In genomic region chr17:28926866-28927635, GRCm38 (mm10) we compare ENCODE assay signal across 9 mouse cellular contexts. TPM values are rescaled to one million over a fixed set of nuclear protein-coding genes. Genes with fewer than 3 reads are reported as not detected.
A peak's percentile ranks its signal among the peaks of the same experiment; 100 is the strongest.
DNase-seq lines count a peak whose midpoint lies in the region; ATAC-seq lines count a peak whose summit lies in the region.
"Had no signal": no experiment of that assay in that cellular context is flagged by ENCODE, and none has a peak within 500 bp of the region (broad histone marks: within the 10 kb centered on the region; RNA-seq: fewer than 3 reads in every experiment).

No protein-coding gene starts in this region.

- WGBS in midbrain, embryonic 11.5 days: 50% methylated on average over 15 of the region's 15 CpGs
- 48% methylated on average over 15 of the region's 15 CpGs for WGBS in midbrain, embryonic 16.5 days

- H3K27me3 ChIP-seq in midbrain, embryonic 11.5 days (ENCODE audit: control insufficient read depth, insufficient read depth, low read length): no peaks in the 10 kb centered on the region
- H3K27me3 ChIP-seq in midbrain, embryonic 16.5 days (ENCODE audit: control insufficient read depth, insufficient read depth, low read depth, low read length): no peaks in the 10 kb centered on the region
- H3K27me3 ChIP-seq: limb, embryonic 15.5 days had no signal

- no peaks in the 10 kb centered on the region for H3K9me3 ChIP-seq in midbrain, embryonic 11.5 days (ENCODE audit: control insufficient read depth, low read length)
- H3K9me3 ChIP-seq in midbrain, embryonic 16.5 days (replicated peaks; ENCODE audit: control insufficient read depth, low read length, poor library complexity, severe bottlenecking): no peaks in the 10 kb centered on the region
- H3K9me3 ChIP-seq: limb, embryonic 15.5 days had no signal

- H3K36me3 ChIP-seq in midbrain, embryonic 11.5 days (ENCODE audit: control insufficient read depth, insufficient read depth, low read length): no peaks in the 10 kb centered on the region
- H3K36me3 ChIP-seq in midbrain, embryonic 16.5 days (ENCODE audit: control insufficient read depth, insufficient read depth, low read length): no peaks in the 10 kb centered on the region
- H3K36me3 ChIP-seq: limb, embryonic 15.5 days had no signal

- no peak overlapping the region for H3K9ac ChIP-seq in midbrain, embryonic 11.5 days (ENCODE audit: low read length)
- H3K9ac ChIP-seq in midbrain, embryonic 16.5 days (ENCODE audit: low read depth, low read length): no peak overlapping the region
- H3K9ac ChIP-seq: limb, embryonic 15.5 days had no signal

- H3K4me2 ChIP-seq in midbrain, embryonic 11.5 days: no peak overlapping the region
- H3K4me2 ChIP-seq in midbrain, embryonic 16.5 days (ENCODE audit: low read length): no peak overlapping the region
- H3K4me2 ChIP-seq: limb, embryonic 15.5 days had no signal

- H3K4me1 ChIP-seq in midbrain, embryonic 11.5 days (ENCODE audit: control insufficient read depth, insufficient read depth, low read length): 0 out of 2 replicates have a peak, but pooled peaks cover 3% of the 10 kb centered on the region
- H3K4me1 ChIP-seq in midbrain, embryonic 16.5 days (ENCODE audit: control insufficient read depth, insufficient read depth, low read length): no peaks in the 10 kb centered on the region

- no peak overlapping the region for H3K4me3 ChIP-seq in midbrain, embryonic 11.5 days (ENCODE audit: low read depth, low read length)
- H3K4me3 ChIP-seq in midbrain, embryonic 16.5 days (ENCODE audit: low read depth, low read length): no peak overlapping the region
- H3K4me3 ChIP-seq: limb, embryonic 15.5 days had no signal

- H3K27ac ChIP-seq in midbrain, embryonic 11.5 days (ENCODE audit: low read depth, low read length): no peak overlapping the region
- H3K27ac ChIP-seq in midbrain, embryonic 16.5 days (ENCODE audit: low read length): no peak overlapping the region
- H3K27ac ChIP-seq: limb, embryonic 15.5 days had no signal

- ATAC-seq in midbrain, embryonic 11.5 days (ENCODE audit: low FRiP score): 0 out of 2 replicates have a peak, but pooled peaks have one; percentile 27
- no peak for ATAC-seq in midbrain, embryonic 16.5 days

- peak; percentile 65 to 78 for DNase-seq in cerebellum, postnatal 10 days
- DNase-seq in cerebellum, adult 11-12 months: no peak
- peak; percentile 91 for DNase-seq in midbrain, embryonic 11.5 days (ENCODE audit: low spot score, missing footprints)
- DNase-seq in c-Kit-positive CD71-positive TER-119-negative erythroid progenitor cells, embryonic 14.5 days (ENCODE audit: low read depth): peak; percentile 57
- DNase-seq in heart, postnatal 4 days: peak; percentile 68
- DNase-seq in lung, postnatal 10 days: peak; percentile 80
- DNase-seq in thymus, adult 18-20 months: peak; percentile 24 to 32

RNA-seq across cellular contexts. Expression of gene 4930539E08Rik, which starts 11.9 kb away (rescaled TPM):
- polyA plus RNA-seq in midbrain, embryonic 11.5 days (2014; fragmentation: Nextera tagmentation; extraction: Ambion mirVana): 0.10 TPM in 1 of 2 replicates, not detected in the other
- polyA plus RNA-seq in midbrain, embryonic 16.5 days (2015; fragmentation: Nextera tagmentation; extraction: Ambion mirVana): 3.0 and 4.0 TPM in 2 replicates
- total RNA-seq in heart, postnatal 4 days (2021): under 1 TPM in 1 of 2 experiments, not detected in 1; 0.12 TPM

RNA-seq across cellular contexts. Expression of gene Pxt1, which starts 16.6 kb away (rescaled TPM):
- not detected in 2 replicates for polyA plus RNA-seq in midbrain, embryonic 11.5 days (2014; fragmentation: Nextera tagmentation; extraction: Ambion mirVana)
- not detected in 2 replicates for polyA plus RNA-seq in midbrain, embryonic 16.5 days (2015; fragmentation: Nextera tagmentation; extraction: Ambion mirVana)
- total RNA-seq in heart, postnatal 4 days (2021): not detected
- polyA plus RNA-seq: limb, embryonic 15.5 days had no signal

RNA-seq across cellular contexts. Expression of gene Kctd20, which starts 24.7 kb away (rescaled TPM):
- polyA plus RNA-seq in midbrain, embryonic 11.5 days (2014; fragmentation: Nextera tagmentation; extraction: Ambion mirVana): 92.4 and 97.4 TPM in 2 replicates
- polyA plus RNA-seq in midbrain, embryonic 16.5 days (2015; fragmentation: Nextera tagmentation; extraction: Ambion mirVana): 92.4 and 93.4 TPM in 2 replicates
- total RNA-seq in heart, postnatal 4 days (2021): 10 to 100 TPM; 63.1 to 65.3 TPM
